Mouse (Mus musculus) MEL-GATA-1-ER (cell line): ENCODE measurements at regions not wholly inside any gene's neighbourhood (a gene's known extent, or its start where the extent isn't known, plus 50 kb on each side); places are given as distances from the start of the nearest gene placed in this dataset.

ENCODE experiments used
- DNase-seq: peaks from one replicate; pipeline ENCODE4 v3.0.0-alpha.2; 2012; ENCODE audit warnings: low read depth; ENCODE audit errors: extremely low read depth

DNA sequence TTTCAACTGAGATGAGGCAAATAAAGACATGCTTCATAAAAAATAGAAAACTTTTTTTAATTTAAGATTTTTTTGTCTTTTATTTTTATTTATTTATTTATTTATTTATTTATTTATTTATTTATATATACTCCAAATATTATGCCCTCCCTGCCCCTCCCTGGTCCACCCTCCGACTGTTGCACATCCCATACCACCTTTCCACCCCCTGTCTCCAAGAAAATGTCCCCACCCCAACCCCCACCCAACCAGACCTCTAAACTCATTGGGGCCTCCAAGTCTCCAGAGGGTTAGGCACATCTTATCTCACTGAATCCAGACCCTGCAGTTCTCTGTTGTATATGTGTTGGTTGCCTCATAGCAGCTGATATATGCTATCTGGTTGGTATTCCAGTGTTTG is 821.2 kb upstream of the Cdh7 start:
- no peak for DNase-seq

DNA sequence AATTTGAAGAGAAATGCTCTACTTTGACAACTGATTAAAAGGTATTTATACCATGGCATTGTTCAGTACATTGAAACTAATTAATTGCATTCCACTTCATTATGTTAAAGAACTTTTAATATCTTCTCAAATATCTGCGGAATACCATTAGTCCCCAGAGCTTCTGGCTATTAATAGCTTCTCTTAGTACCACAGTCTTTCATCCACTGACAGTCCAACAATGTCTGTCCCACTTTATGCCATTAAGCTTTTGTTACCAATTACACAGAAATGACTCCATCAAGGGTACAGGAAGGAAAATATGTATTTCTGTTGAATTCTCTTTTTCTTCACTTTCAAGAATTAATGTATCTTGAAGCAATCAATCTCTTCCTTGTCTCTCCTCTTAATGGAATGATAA is 811.4 kb upstream of the Cdh7 start:
- DNase-seq, result no peak

DNA sequence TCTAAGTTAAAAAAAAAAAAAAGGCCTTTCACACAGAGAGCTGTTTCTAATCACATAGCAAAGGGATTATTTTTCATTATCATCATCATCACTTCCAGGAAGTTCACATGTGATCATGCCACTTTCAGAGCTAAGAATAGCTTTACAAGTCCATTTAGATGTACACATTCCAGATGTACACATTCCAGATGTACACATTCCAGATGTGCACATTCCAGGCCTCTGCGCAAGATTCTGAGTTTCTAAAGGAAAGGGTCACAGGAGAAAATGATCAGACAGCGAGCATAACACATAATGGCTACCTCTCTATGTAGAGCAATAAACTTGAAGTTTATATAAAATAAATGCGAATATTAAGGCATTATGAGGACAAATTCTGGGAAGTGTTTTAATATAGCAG is 795.7 kb upstream of the Cdh7 start:
- DNase-seq, result no peak

DNA sequence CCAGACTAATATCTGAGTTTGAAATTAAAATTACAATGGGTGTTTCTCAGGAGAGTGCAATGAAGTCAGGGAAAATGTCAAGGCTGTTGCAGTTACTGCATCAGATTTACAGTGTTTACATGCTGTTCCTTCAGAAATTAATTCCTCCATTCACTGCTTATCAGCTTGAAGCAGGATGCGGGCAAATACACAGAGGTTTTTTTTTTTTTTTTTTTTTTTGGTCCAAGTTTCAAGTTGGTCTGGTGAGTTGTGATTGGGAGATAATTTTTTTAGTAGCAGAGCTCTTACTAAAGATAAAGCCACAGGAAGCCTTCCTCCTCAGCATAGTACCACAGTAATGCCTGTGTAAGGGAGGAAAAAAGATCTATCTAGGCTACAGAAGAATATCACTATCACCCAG is 762.1 kb upstream of the Cdh7 start:
- peak; percentile 69 for DNase-seq

- DNase-seq, result no peak
Observed at GRCm38 (mm10) chr1:109223571-109223970, 758.7 kb upstream of the Cdh7 start.
